Mouse (Mus musculus) thymus, adult 18-20 months (tissue): ENCODE measurements around the gene Ckap5.

Experiments
- DNase-seq, 2 experiments: peaks; one replicate each; pipeline ENCODE4 v3.0.0; 2022; ENCODE audit warnings: mixed read lengths in 2 of 2

Gene Ckap5

DNA sequence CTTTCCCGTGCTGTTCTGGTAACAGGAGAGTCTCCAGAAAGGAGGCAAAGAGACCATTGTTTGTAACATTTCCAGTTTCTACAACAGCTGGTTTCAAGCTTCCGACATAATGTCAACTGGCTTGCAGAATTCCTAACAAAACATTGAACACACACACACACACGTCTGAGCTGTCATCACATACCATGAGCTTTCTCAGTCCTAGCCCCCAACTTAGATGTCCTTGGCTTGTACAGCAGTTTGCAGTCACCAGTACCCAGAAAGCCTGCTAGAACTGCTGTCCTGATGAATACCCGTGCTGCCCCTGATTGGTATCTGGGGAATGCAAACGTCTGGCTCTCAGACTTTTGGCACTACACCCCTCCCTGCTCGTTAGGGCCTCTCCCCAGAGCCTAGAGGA is 129.3 kb downstream of the Ckap5 start:
- DNase-seq, result no peak

DNA sequence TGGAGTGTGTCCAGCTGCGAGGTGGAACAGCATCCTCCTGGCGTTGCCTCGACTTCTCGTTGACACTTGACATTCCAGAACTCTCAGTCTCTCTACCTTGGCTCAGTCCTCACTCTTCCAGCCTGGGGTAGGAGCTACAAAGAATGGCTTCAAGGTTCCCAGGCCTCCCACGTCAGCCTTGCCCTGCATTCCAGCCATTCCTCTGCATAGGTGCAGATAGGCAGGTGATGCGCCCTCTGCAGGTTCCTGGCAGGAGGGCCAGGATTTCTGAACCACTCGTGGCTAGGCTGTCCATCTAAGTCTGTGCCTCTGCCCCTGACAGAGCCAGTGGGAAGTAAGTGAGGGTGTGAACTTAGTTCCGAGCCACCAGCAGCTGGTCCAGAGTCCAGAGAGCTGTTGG is 130.2 kb downstream of the Ckap5 start:
- no peak for DNase-seq

- DNase-seq, result no peak
Measured at GRCm38 (mm10) chr2:91659657-91660056, 133.1 kb downstream of the Ckap5 start.

GRCm38 (mm10) chr2:91660981-91661380 is 134.4 kb downstream of the Ckap5 start:
- DNase-seq, result no peak

- no peak for DNase-seq
Measured at GRCm38 (mm10) chr2:91664780-91665179, 138.2 kb downstream of the Ckap5 start.

GRCm38 (mm10) chr2:91666386-91666910 is 139.9 kb downstream of the Ckap5 start:
- DNase-seq, result no peak

DNA sequence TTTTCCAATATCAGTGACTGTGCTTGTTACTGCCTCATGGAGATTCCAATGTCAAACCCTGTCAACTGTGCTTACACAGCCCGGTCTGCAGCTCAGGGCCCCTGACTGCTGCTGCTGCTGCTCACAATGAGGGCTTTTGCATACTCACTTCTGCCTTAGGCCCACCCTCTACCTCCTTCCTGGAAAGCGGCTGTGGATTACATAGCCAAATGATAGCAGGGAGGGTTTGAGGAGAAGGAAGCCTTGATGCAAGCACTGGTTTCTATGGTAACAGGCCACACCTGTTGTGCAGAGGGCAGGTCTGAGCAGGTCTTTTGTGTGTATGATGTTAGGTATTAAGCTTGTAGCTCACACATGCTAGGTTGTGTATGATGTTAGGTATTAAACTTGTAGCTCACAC is 141.2 kb downstream of the Ckap5 start:
- no peak for DNase-seq

GRCm38 (mm10) chr2:91669326-91669725 is 142.8 kb downstream of the Ckap5 start:
- no peak for DNase-seq

- DNase-seq, result no peak
Measured at GRCm38 (mm10) chr2:91670038-91670437, 143.5 kb downstream of the Ckap5 start.
